Mouse (Mus musculus) monocyte, adult 2 months (primary cell): ENCODE measurements around the gene Nme9.

Experiments used
- DNase-seq, 2 experiments: peaks; one replicate each; pipeline ENCODE4 v3.0.0; 2022; ENCODE audit warnings: low spot score in 2 of 2, low read depth in 1 of 2

The Nme9 gene

GRCm38 (mm10) chr9:99451161-99451560 lies at the start of gene Nme9:
TSS of gene Nme9 (plus strand) at chr9:99451475.
- no peak for DNase-seq

GRCm38 (mm10) chr9:99409280-99409679 lies 42.0 kb upstream of the Nme9 start:
- no peak for DNase-seq

- no peak for DNase-seq
Measured at GRCm38 (mm10) chr9:99411093-99411492, 40.2 kb upstream of the Nme9 start.

- DNase-seq = no peak
Measured at GRCm38 (mm10) chr9:99411785-99412184, 39.5 kb upstream of the Nme9 start.

- DNase-seq = no peak
Measured at GRCm38 (mm10) chr9:99416809-99417208, 34.5 kb upstream of the Nme9 start.

GRCm38 (mm10) chr9:99417288-99417846 lies 33.9 kb upstream of the Nme9 start:
- DNase-seq = no peak

GRCm38 (mm10) chr9:99418377-99418776 lies 32.9 kb upstream of the Nme9 start:
- no peak for DNase-seq

GRCm38 (mm10) chr9:99419951-99420701 lies 31.1 kb upstream of the Nme9 start:
- DNase-seq = no peak

GRCm38 (mm10) chr9:99421914-99422313 lies 29.4 kb upstream of the Nme9 start:
- DNase-seq = no peak

- no peak for DNase-seq
Measured at GRCm38 (mm10) chr9:99423692-99424573, 27.3 kb upstream of the Nme9 start.

- DNase-seq = no peak
Measured at GRCm38 (mm10) chr9:99424574-99424863, 26.8 kb upstream of the Nme9 start.

- DNase-seq = no peak
Measured at GRCm38 (mm10) chr9:99425262-99425661, 26.0 kb upstream of the Nme9 start.

GRCm38 (mm10) chr9:99428601-99429331 lies 22.5 kb upstream of the Nme9 start:
- DNase-seq = no peak

GRCm38 (mm10) chr9:99429845-99430244 lies 21.4 kb upstream of the Nme9 start:
- DNase-seq = no peak

GRCm38 (mm10) chr9:99430806-99431205 lies 20.5 kb upstream of the Nme9 start:
- DNase-seq = no peak

- no peak for DNase-seq
Measured at GRCm38 (mm10) chr9:99431346-99431745, 19.9 kb upstream of the Nme9 start.

GRCm38 (mm10) chr9:99431963-99432362 lies 19.3 kb upstream of the Nme9 start:
- DNase-seq = no peak

GRCm38 (mm10) chr9:99432478-99432877 lies 18.8 kb upstream of the Nme9 start:
- DNase-seq = no peak

GRCm38 (mm10) chr9:99434892-99435618 lies 16.2 kb upstream of the Nme9 start:
- no peak for DNase-seq

GRCm38 (mm10) chr9:99435619-99436181 lies 15.6 kb upstream of the Nme9 start:
- DNase-seq = no peak
